25 mouse cellular contexts compared by ENCODE assay signal in genomic region chr11:84247370-84247769, GRCm38 (mm10).
A peak's percentile ranks its signal among the peaks of the same experiment; 100 is the strongest.
DNase-seq lines count a peak whose midpoint lies in the region; ATAC-seq and TF ChIP-seq lines count a peak whose summit lies in the region.
"Had no signal": no experiment of that assay in that cellular context is flagged by ENCODE, and none has a peak within 500 bp of the region (broad histone marks: within the 10 kb centered on the region; RNA-seq: fewer than 3 reads in every experiment).

No protein-coding gene starts in this region.

- H3K27me3 ChIP-seq in intestine, postnatal 0 days (replicated peaks; ENCODE audit: control insufficient read depth, insufficient read depth, low read length) = no peaks in the 10 kb centered on the region
- no peaks in the 10 kb centered on the region for H3K27me3 ChIP-seq in stomach, postnatal 0 days (ENCODE audit: control insufficient read depth, insufficient read depth, low read length)
- H3K27me3 ChIP-seq in hindbrain, embryonic 13.5 days = no peaks in the 10 kb centered on the region
- H3K27me3 ChIP-seq: embryonic facial prominence, embryonic 12.5 days; embryonic facial prominence, embryonic 15.5 days; forebrain, embryonic 15.5 days; heart, embryonic 13.5 days; hindbrain, embryonic 15.5 days; Patski had no signal

- no peak overlapping the region; the same call in 1 of the 2 replicates for H3K27ac ChIP-seq in intestine, postnatal 0 days (ENCODE audit: low read depth, low read length)
- no peak overlapping the region for H3K27ac ChIP-seq in stomach, postnatal 0 days (replicated peaks)
- H3K27ac ChIP-seq in hindbrain, embryonic 13.5 days = no peak overlapping the region
- H3K27ac ChIP-seq: embryonic facial prominence, embryonic 12.5 days; embryonic facial prominence, embryonic 15.5 days; forebrain, embryonic 15.5 days; heart, adult 2 months; heart, embryonic 10.5 days; heart, embryonic 13.5 days; hindbrain, embryonic 15.5 days had no signal

- no peak for ATAC-seq in CD4-positive, CD25-positive, alpha-beta regulatory T cell, adult 4 months
- ATAC-seq in intestine, postnatal 0 days = peak; percentile 40
- no peak for ATAC-seq in stomach, postnatal 0 days (ENCODE audit: low FRiP score, low TSS enrichment)
- no peak for ATAC-seq in hindbrain, embryonic 13.5 days (ENCODE audit: low FRiP score)
- ATAC-seq: forebrain, embryonic 15.5 days; Patski had no signal

- no peak overlapping the region for H3K4me3 ChIP-seq in intestine, postnatal 0 days (ENCODE audit: low read depth, low read length)
- no peak overlapping the region for H3K4me3 ChIP-seq in stomach, postnatal 0 days (ENCODE audit: low read depth, low read length)
- H3K4me3 ChIP-seq in hindbrain, embryonic 13.5 days = no peak overlapping the region
- H3K4me3 ChIP-seq: embryonic facial prominence, embryonic 12.5 days; embryonic facial prominence, embryonic 15.5 days; forebrain, embryonic 15.5 days; heart, adult 2 months; heart, embryonic 10.5 days; heart, embryonic 13.5 days; hindbrain, embryonic 15.5 days had no signal

- TF ChIP-seq EP300 in stomach, postnatal 0 days (optimal IDR thresholded peaks at IDR 0.05) = no peak

- peak; percentile 3 for DNase-seq in CD4-positive, CD25-positive, alpha-beta regulatory T cell, adult 2 months (ENCODE audit: low read depth, low spot score)
- DNase-seq in retina, embryonic 14.5 days (ENCODE audit: low spot score) = peak; percentile 13
- DNase-seq in retina, postnatal 1 day = no peak
- peak; percentile 17 for DNase-seq in stomach, postnatal 0 days (ENCODE audit: low spot score)
- DNase-seq in urinary bladder, postnatal 14 days (ENCODE audit: low spot score) = no peak
- DNase-seq: adrenal gland, postnatal 10 days; adrenal gland, postnatal 36 days; cerebellum, adult 11 months; cerebellum, adult 2 months; cerebellum, adult 9-11 months; cerebellum, postnatal 25 days; gastrocnemius, postnatal 25 days; heart, adult 2 months; heart, postnatal 14 days; heart, postnatal 4 days had no signal

- H3K4me2 ChIP-seq in intestine, postnatal 0 days (replicated peaks; ENCODE audit: low read depth) = no peak overlapping the region
- H3K4me2 ChIP-seq in stomach, postnatal 0 days (replicated peaks; ENCODE audit: low read depth) = no peak overlapping the region
- H3K4me2 ChIP-seq in hindbrain, embryonic 13.5 days = no peak overlapping the region
- H3K4me2 ChIP-seq: embryonic facial prominence, embryonic 12.5 days; embryonic facial prominence, embryonic 15.5 days; forebrain, embryonic 15.5 days; heart, embryonic 13.5 days; hindbrain, embryonic 15.5 days had no signal

- H3K4me1 ChIP-seq in intestine, postnatal 0 days (replicated peaks; ENCODE audit: control insufficient read depth, insufficient read depth, low read length) = 0 out of 2 replicates have a peak, but pooled peaks cover 2% of the 10 kb centered on the region
- no peaks in the 10 kb centered on the region for H3K4me1 ChIP-seq in stomach, postnatal 0 days (replicated peaks; ENCODE audit: control insufficient read depth, insufficient read depth)
- H3K4me1 ChIP-seq in hindbrain, embryonic 13.5 days (replicated peaks) = no peaks in the 10 kb centered on the region
- H3K4me1 ChIP-seq: embryonic facial prominence, embryonic 12.5 days; embryonic facial prominence, embryonic 15.5 days; forebrain, embryonic 15.5 days; heart, embryonic 10.5 days; heart, embryonic 13.5 days; hindbrain, embryonic 15.5 days had no signal

- WGBS in intestine, postnatal 0 days = 57% methylated on average over 1 of the region's 1 CpGs
- WGBS in stomach, postnatal 0 days = 86% methylated on average over 1 of the region's 1 CpGs
- 94% methylated on average over 1 of the region's 1 CpGs for WGBS in hindbrain, embryonic 13.5 days

- no peak overlapping the region for H3K9ac ChIP-seq in intestine, postnatal 0 days (ENCODE audit: low read depth, low read length)
- no peak overlapping the region for H3K9ac ChIP-seq in stomach, postnatal 0 days (ENCODE audit: low read length)
- no peak overlapping the region for H3K9ac ChIP-seq in hindbrain, embryonic 13.5 days
- H3K9ac ChIP-seq: embryonic facial prominence, embryonic 12.5 days; embryonic facial prominence, embryonic 15.5 days; forebrain, embryonic 15.5 days; heart, embryonic 13.5 days; hindbrain, embryonic 15.5 days had no signal

- 0 out of 2 replicates have a peak, but pooled peaks cover 6% of the 10 kb centered on the region for H3K36me3 ChIP-seq in intestine, postnatal 0 days (ENCODE audit: control insufficient read depth, insufficient read depth)
- H3K36me3 ChIP-seq in stomach, postnatal 0 days (ENCODE audit: control insufficient read depth, insufficient read depth, low read length) = peaks cover 2% of the 10 kb centered on the region; the same call in 1 of the 2 replicates
- peaks cover 24% of the 10 kb centered on the region for H3K36me3 ChIP-seq in hindbrain, embryonic 13.5 days

- H3K9me3 ChIP-seq in intestine, postnatal 0 days (ENCODE audit: control insufficient read depth) = no peaks in the 10 kb centered on the region
- no peaks in the 10 kb centered on the region for H3K9me3 ChIP-seq in stomach, postnatal 0 days (ENCODE audit: control insufficient read depth, low read length)
- H3K9me3 ChIP-seq in hindbrain, embryonic 13.5 days = no peaks in the 10 kb centered on the region
- H3K9me3 ChIP-seq: embryonic facial prominence, embryonic 12.5 days; embryonic facial prominence, embryonic 15.5 days; forebrain, embryonic 15.5 days; heart, embryonic 10.5 days; heart, embryonic 13.5 days; hindbrain, embryonic 15.5 days had no signal

- TF ChIP-seq CTCF in intestine, postnatal 0 days (IDR thresholded peaks at IDR 0.05; ENCODE audit: low read depth) = no peak
- no peak for TF ChIP-seq CTCF in stomach, postnatal 0 days (IDR thresholded peaks at IDR 0.05; ENCODE audit: low read depth)

Comparison
In these comparisons a context has a peak if more than half of its experiments do, and no peak if none do; other contexts are left out.
1. DNase-seq: peak in CD4-positive, CD25-positive, alpha-beta regulatory T cell, adult 2 months (single experiment), retina, embryonic 14.5 days (single experiment) and stomach, postnatal 0 days (single experiment); none in retina, postnatal 1 day (single experiment) and urinary bladder, postnatal 14 days (single experiment).